Mouse (Mus musculus) MEL (cell line): ENCODE results near the gene Mrps21. TPM values are rescaled to one million over a fixed set of nuclear protein-coding genes. Genes with fewer than 3 reads are reported as not detected.

Experiments
- DNase-seq: peaks from one replicate; pipeline ENCODE4 v3.0.0; 2011; ENCODE audit warnings: low read depth, low spot score
- H3K27ac ChIP-seq: 2 replicates; pipeline ENCODE4 v1.5.1; 2012; ENCODE audit warnings: low read depth, mild to moderate bottlenecking, control low read depth, low read length, moderate library complexity; ENCODE audit not compliant: control insufficient read depth
- H3K27me3 ChIP-seq, 2 experiments: fragments of 150-350 bp in 1 of 2; sonication (generic) in 1 of 2; 2 replicates each; pipeline ENCODE4 v1.6.1; 2012; ENCODE audit warnings: low read length in 2 of 2, mild to moderate bottlenecking in 2 of 2, improper control_type of control experiment in 1 of 2, moderate library complexity in 1 of 2; ENCODE audit not compliant: insufficient read depth in 2 of 2, control insufficient read depth in 1 of 2
- H3K36me3 ChIP-seq, 2 experiments: 2 replicates each; pipeline ENCODE4 v1.6.1; 2012 to 2014; ENCODE audit warnings: low read length in 2 of 2, improper control_type of control experiment in 1 of 2, inconsistent platforms in 1 of 2, mild to moderate bottlenecking in 1 of 2; ENCODE audit not compliant: insufficient read depth in 2 of 2, control insufficient read depth in 1 of 2
- H3K4me1 ChIP-seq, 2 experiments: fragments of 150-350 bp in 1 of 2; sonication (generic) in 1 of 2; 2 replicates each; pipeline ENCODE4 v1.6.1; 2012; ENCODE audit warnings: low read length in 2 of 2, improper control_type of control experiment in 1 of 2, mild to moderate bottlenecking in 1 of 2; ENCODE audit not compliant: insufficient read depth in 2 of 2, control insufficient read depth in 1 of 2
- H3K4me3 ChIP-seq, 2 experiments: fragments of 150-350 bp in 1 of 2; sonication (generic) in 1 of 2; 2 replicates each; pipeline ENCODE4 v1.5.1; 2012; ENCODE audit warnings: low read depth in 2 of 2, low read length in 2 of 2, mild to moderate bottlenecking in 2 of 2, moderate library complexity in 2 of 2, control low read depth in 1 of 2, improper control_type of control experiment in 1 of 2; ENCODE audit not compliant: control insufficient read depth in 1 of 2, insufficient read depth in 1 of 2
- H3K79me2 ChIP-seq: 2 replicates; pipeline ENCODE4 v1.6.1; 2012; ENCODE audit warnings: mild to moderate bottlenecking, low read length, moderate library complexity; ENCODE audit not compliant: control insufficient read depth, poor library complexity, insufficient read depth
- H3K9ac ChIP-seq: 2 replicates; pipeline ENCODE4 v1.6.1; 2012; ENCODE audit warnings: low read depth, mild to moderate bottlenecking, control low read depth, low read length, moderate library complexity; ENCODE audit not compliant: control insufficient read depth, poor library complexity, severe bottlenecking
- H3K9me3 ChIP-seq: fragments of 150-350 bp; sonication (generic); replicated peaks from 2 replicates; pipeline ENCODE4 v1.6.1; 2012; ENCODE audit warnings: mild to moderate bottlenecking, low read length, improper control_type of control experiment, moderate library complexity; ENCODE audit not compliant: insufficient read depth
- CHD1 ChIP-seq: IDR thresholded peaks from 2 replicates; pipeline ENCODE4 v1.6.1; 2012; ENCODE audit warnings: low read depth, mild to moderate bottlenecking, inconsistent platforms, low read length, improper control_type of control experiment
- CTCF ChIP-seq, 3 experiments: IDR thresholded peaks in 2 of 3; conservative IDR thresholded peaks in 1 of 3; 2 replicates each; pipeline ENCODE4 v1.5.1; 2011 to 2012; ENCODE audit warnings: low read length in 3 of 3, low read depth in 2 of 3, mild to moderate bottlenecking in 2 of 3, improper control_type of control experiment in 1 of 3, inconsistent platforms in 1 of 3, mixed read lengths in 1 of 3, moderate library complexity in 1 of 3; ENCODE audit not compliant: control insufficient read depth in 1 of 3, insufficient read depth in 1 of 3, poor library complexity in 1 of 3, severe bottlenecking in 1 of 3
- E2F4 ChIP-seq: IDR thresholded peaks from 2 replicates; pipeline ENCODE4 v1.6.1; 2011; ENCODE audit warnings: low read depth, low read length, improper control_type of control experiment, borderline replicate concordance
- ELF1 ChIP-seq: IDR thresholded peaks from 2 replicates; pipeline ENCODE4 v1.6.1; 2014; ENCODE audit warnings: low read depth, mild to moderate bottlenecking, inconsistent platforms, low read length, improper control_type of control experiment, moderate library complexity
- EP300 ChIP-seq, 2 experiments: IDR thresholded peaks; 2 replicates each; pipeline ENCODE4 v1.6.1; 2011; ENCODE audit warnings: improper control_type of control experiment in 2 of 2, low read length in 2 of 2, low read depth in 1 of 2, mild to moderate bottlenecking in 1 of 2
- ETS1 ChIP-seq: IDR thresholded peaks from 2 replicates; pipeline ENCODE4 v1.6.1; 2012; ENCODE audit warnings: low read depth, mild to moderate bottlenecking, inconsistent platforms, low read length, improper control_type of control experiment, moderate library complexity
- GABPA ChIP-seq: IDR thresholded peaks from 2 replicates; pipeline ENCODE4 v1.6.1; 2012; ENCODE audit warnings: low read depth, mild to moderate bottlenecking, inconsistent platforms, low read length, improper control_type of control experiment, moderate library complexity
- GATA1 ChIP-seq: IDR thresholded peaks from 2 replicates; pipeline ENCODE4 v1.6.1; 2011; ENCODE audit warnings: low read depth, low read length, improper control_type of control experiment
- HCFC1 ChIP-seq: IDR thresholded peaks from 2 replicates; pipeline ENCODE4 v1.6.1; 2012; ENCODE audit warnings: low read depth, mild to moderate bottlenecking, inconsistent platforms, low read length, improper control_type of control experiment, moderate library complexity
- JUND ChIP-seq: IDR thresholded peaks from 2 replicates; pipeline ENCODE4 v1.6.1; 2011; ENCODE audit warnings: low read depth, mild to moderate bottlenecking, improper control_type of control experiment, low read length
- MAFK ChIP-seq: IDR thresholded peaks from 2 replicates; pipeline ENCODE4 v1.6.1; 2011; ENCODE audit warnings: low read depth, mild to moderate bottlenecking, low read length, improper control_type of control experiment, borderline replicate concordance
- MAZ ChIP-seq: IDR thresholded peaks from 2 replicates; pipeline ENCODE4 v1.6.1; 2012; ENCODE audit warnings: low read depth, mild to moderate bottlenecking, inconsistent platforms, low read length, improper control_type of control experiment
- MXI1 ChIP-seq: IDR thresholded peaks from 2 replicates; pipeline ENCODE4 v1.6.1; 2011; ENCODE audit warnings: mild to moderate bottlenecking, low read depth, low read length, improper control_type of control experiment
- MYB ChIP-seq: IDR thresholded peaks from 2 replicates; pipeline ENCODE4 v1.6.1; 2011; ENCODE audit warnings: mild to moderate bottlenecking, low read depth, low read length, improper control_type of control experiment
- MYC ChIP-seq: IDR thresholded peaks from 2 replicates; pipeline ENCODE4 v1.6.1; 2011; ENCODE audit warnings: low read depth, mild to moderate bottlenecking, low read length, improper control_type of control experiment, moderate library complexity
- NELFE ChIP-seq: IDR thresholded peaks from 2 replicates; pipeline ENCODE4 v1.6.1; 2011; ENCODE audit warnings: low read depth, low read length, improper control_type of control experiment
- POLR2AphosphoS2 ChIP-seq: IDR thresholded peaks from 2 replicates; pipeline ENCODE4 v1.6.1; 2011; ENCODE audit warnings: low read length, improper control_type of control experiment
- POLR2AphosphoS5 ChIP-seq: IDR thresholded peaks from 2 replicates; pipeline ENCODE4 v1.6.1; 2012; ENCODE audit warnings: low read depth, borderline replicate concordance, mild to moderate bottlenecking, inconsistent platforms, low read length, moderate library complexity, mixed read lengths
- RAD21 ChIP-seq: IDR thresholded peaks from 2 replicates; pipeline ENCODE4 v1.6.1; 2011; ENCODE audit warnings: mild to moderate bottlenecking, low read depth, low read length, improper control_type of control experiment
- RCOR1 ChIP-seq: IDR thresholded peaks from 2 replicates; pipeline ENCODE4 v1.6.1; 2012; ENCODE audit warnings: low read depth, mild to moderate bottlenecking, inconsistent platforms, low read length, improper control_type of control experiment
- SIN3A ChIP-seq: IDR thresholded peaks from 2 replicates; pipeline ENCODE4 v1.6.1; 2012; ENCODE audit warnings: low read length, improper control_type of control experiment, inconsistent platforms
- TCF12 ChIP-seq: IDR thresholded peaks from 2 replicates; pipeline ENCODE4 v1.6.1; 2014; ENCODE audit warnings: low read depth, mild to moderate bottlenecking, inconsistent platforms, low read length, improper control_type of control experiment, moderate library complexity
- UBTF ChIP-seq: IDR thresholded peaks from 2 replicates; pipeline ENCODE4 v1.6.1; 2012; ENCODE audit warnings: low read depth, mild to moderate bottlenecking, inconsistent platforms, low read length, improper control_type of control experiment, moderate library complexity, borderline replicate concordance; ENCODE audit not compliant: insufficient read depth
- ZC3H11A ChIP-seq: IDR thresholded peaks from 2 replicates; pipeline ENCODE4 v1.6.1; 2012; ENCODE audit warnings: low read depth, mild to moderate bottlenecking, inconsistent platforms, low read length, improper control_type of control experiment
- ZMIZ1 ChIP-seq: IDR thresholded peaks from 2 replicates; pipeline ENCODE4 v1.6.1; 2012; ENCODE audit warnings: low read depth, mild to moderate bottlenecking, inconsistent platforms, low read length, improper control_type of control experiment, moderate library complexity
- ZNF384 ChIP-seq: IDR thresholded peaks from 2 replicates; pipeline ENCODE4 v1.6.1; 2012; ENCODE audit warnings: low read depth, mild to moderate bottlenecking, inconsistent platforms, low read length, improper control_type of control experiment
- polyA plus RNA-seq, 2 experiments: library from polyadenylated mRNA; stranded (reverse) in 1 of 2; unstranded in 1 of 2; fragments of >175 nt in 1 of 2; fragments of >200 nt in 1 of 2; gene quantifications; 2 replicates each; pipeline versions ENCODE4 v1.2.1 to v1.2.4; 2012; ENCODE audit warnings: low replicate concordance in 2 of 2, low read depth in 1 of 2; ENCODE audit not compliant: insufficient read length in 2 of 2, insufficient read depth in 1 of 2, missing spikeins in 1 of 2
- total RNA-seq: library from RNA; depleted of rRNA; stranded (reverse); fragments of 300-350 nt; gene quantifications from 2 replicates; pipeline ENCODE4 v1.2.3, GENCODE M21; 2012

Mrps21 gene
- total and polyA plus RNA-seq, 3 experiments, result 469 to 586 TPM; not detected in 1

GRCm38 (mm10) chr3:95887596-95887995 is 16.3 kb upstream of the Mrps21 start:
- H3K27ac ChIP-seq, result no peak overlapping the region
- no peaks in the 10 kb centered on the region; the same call in 1 of the 2 replicates for H3K79me2 ChIP-seq
- no peak for TF ChIP-seq GATA1
- TF ChIP-seq ZMIZ1, result no peak
- no peak for TF ChIP-seq RCOR1
- TF ChIP-seq POLR2AphosphoS5, result no peak
- TF ChIP-seq MYB, result no peak
- no peak for TF ChIP-seq RAD21
- no peak for TF ChIP-seq NELFE
- no peak for TF ChIP-seq MXI1
- no peak for TF ChIP-seq ZNF384
- no peak for TF ChIP-seq CHD1
- no peak for TF ChIP-seq ZC3H11A
- no peak for TF ChIP-seq MAZ
- no peak for TF ChIP-seq UBTF
- no peak for TF ChIP-seq CTCF (IDR thresholded peaks at IDR 0.05 in 2 of 3, conservative IDR thresholded peaks at IDR 0.05 in 1 of 3; ENCODE audit: control insufficient read depth in 1 of 3, insufficient read depth in 1 of 3, low read depth in 2 of 3, low read length in 3 of 3, poor library complexity in 1 of 3, severe bottlenecking in 1 of 3)
- TF ChIP-seq ELF1, result no peak
- TF ChIP-seq, all 39 proteins: peak for 0
- Histone ChIP-seq H3K9ac (no peak overlapping the region), H3K27me3 (no peaks in the 10 kb centered on the region), H3K36me3 (peaks cover 0 to 14% of the 10 kb centered on the region in 2 experiments; a peak in 2 of 4 replicates), H3K4me3 (no peak overlapping the region), H3K9me3 (no peaks in the 10 kb centered on the region), H3K4me1 (peaks cover 14 to 17% of the 10 kb centered on the region in 2 experiments)
- DNase-seq, result no peak

GRCm38 (mm10) chr3:95884400-95884799 is 13.1 kb upstream of the Mrps21 start:
- Histone ChIP-seq H3K36me3 (peaks cover 0 to 2% of the 10 kb centered on the region in 2 experiments; a peak in 2 of 4 replicates), H3K4me3 (no peak overlapping the region), H3K4me1 (peaks cover 5 to 13% of the 10 kb centered on the region in 2 experiments; a peak in 3 of 4 replicates), H3K9ac (no peak overlapping the region), H3K27ac (no peak overlapping the region), H3K9me3 (no peaks in the 10 kb centered on the region), H3K79me2 (no peaks in the 10 kb centered on the region; the same call in 1 of the 2 replicates), H3K27me3 (no peaks in the 10 kb centered on the region)
- DNase-seq, result no peak
- TF ChIP-seq JUND (no peak), EP300 (IDR thresholded peaks at IDR 0.05; ENCODE audit: low read depth in 1 of 2, low read length in 2 of 2) (no peak), TCF12 (no peak), ELF1 (no peak), E2F4 (no peak), POLR2AphosphoS2 (no peak), ZMIZ1 (no peak), ZC3H11A (no peak), SIN3A (no peak), MAFK (no peak), ETS1 (no peak), POLR2AphosphoS5 (no peak), GABPA (no peak), HCFC1 (no peak), MYC (no peak)
